Mouse (Mus musculus) embryonic fibroblast, embryonic 13.5 days (primary cell): ENCODE results near the gene Acads.
"Not testable (repeated sequence)": the region's sequence is repeated elsewhere in the genome, so short reads cannot be mapped to it uniquely, and the experiment has no call there.

Source experiments
- CTCF ChIP-seq: IDR thresholded peaks from 2 replicates; pipeline ENCODE4 v1.5.1; 2011; ENCODE audit warnings: mild to moderate bottlenecking, control low read depth, low read length, moderate library complexity, borderline replicate concordance; ENCODE audit not compliant: insufficient read depth
- POLR2A ChIP-seq: IDR thresholded peaks from 2 replicates; pipeline ENCODE4 v1.6.1; 2011; ENCODE audit warnings: low read depth, mild to moderate bottlenecking, control low read depth, low read length, moderate library complexity

GRCm38 (mm10) chr5:115161940-115162279 is 42.8 kb upstream of the Acads start:
- not testable (repeated sequence) for TF ChIP-seq POLR2A, CTCF
